Mouse (Mus musculus): ENCODE results near the gene Scel.
A peak's percentile ranks its signal among the peaks of the same experiment; 100 is the strongest.

Scel gene

DNA sequence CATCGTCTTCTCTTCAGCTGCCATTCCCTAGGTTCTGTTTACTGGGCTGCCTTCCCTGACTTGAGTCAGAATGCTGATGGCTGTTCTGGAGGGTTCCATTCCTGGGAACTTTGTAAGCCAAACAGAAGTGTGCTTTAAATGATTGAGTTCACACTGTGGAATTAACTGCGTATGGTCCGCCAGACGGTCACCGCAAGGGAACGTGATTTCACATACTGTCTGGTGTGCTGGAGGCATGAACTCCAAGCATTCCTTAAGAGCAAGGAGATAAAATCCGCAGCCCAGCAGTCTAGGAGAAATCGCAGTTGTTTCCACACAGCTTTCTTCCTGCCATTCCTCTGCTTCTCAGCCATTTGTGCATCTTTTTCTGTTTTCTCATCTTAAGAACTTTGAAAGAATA lies 2.3 kb downstream of the Scel start:
- DNase-seq, result no peak

DNA sequence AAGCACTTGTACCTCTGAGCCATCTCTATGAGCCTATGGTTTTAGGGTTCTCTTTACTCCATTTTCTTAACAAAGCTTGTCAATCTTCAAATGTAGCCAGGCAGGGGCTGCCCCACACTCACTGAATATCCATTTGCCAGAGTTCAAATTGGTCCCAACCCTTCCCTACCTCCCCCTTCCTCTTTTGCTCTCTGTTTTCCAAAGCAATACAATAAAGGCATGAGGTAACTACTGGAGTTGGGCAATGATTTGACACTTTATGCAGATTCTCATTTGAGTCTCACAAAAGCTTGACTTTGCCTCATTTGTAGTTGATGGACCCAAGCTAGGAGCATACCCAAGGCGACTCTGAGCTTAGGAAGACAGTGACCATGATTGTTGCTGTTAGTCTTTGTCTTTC lies 13.1 kb downstream of the Scel start:
- DNase-seq, result no peak

DNA sequence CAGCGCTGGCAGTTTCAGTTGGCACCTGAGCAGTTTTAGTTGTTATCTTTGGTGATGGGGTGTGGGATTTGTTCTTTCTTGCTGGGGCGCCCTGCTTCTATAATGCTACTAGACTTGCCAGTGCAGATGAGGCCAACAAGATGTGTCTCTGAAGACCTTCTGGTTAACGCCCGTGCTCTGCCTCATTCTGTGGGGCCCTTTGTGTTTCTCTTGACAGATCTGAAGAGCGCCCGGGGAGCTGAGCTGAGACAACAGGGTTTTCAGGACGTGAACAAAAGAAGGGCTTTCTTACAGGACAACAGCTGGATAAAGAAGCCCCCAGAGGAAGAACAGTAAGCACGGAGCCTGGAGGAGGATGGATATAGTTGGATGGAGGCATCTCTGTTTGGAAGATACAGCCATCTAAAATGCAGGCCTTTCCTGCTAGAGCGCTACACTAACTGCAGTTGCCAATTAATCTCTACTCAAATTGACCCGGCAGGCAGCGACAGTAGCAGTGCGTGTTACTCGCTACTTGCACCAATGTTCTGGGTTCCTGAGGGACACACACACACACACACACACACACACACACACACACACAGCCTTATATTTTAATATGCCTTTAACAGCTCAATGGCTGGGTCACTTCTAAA lies 16.7 kb downstream of the Scel start:
- no peak for DNase-seq

DNA sequence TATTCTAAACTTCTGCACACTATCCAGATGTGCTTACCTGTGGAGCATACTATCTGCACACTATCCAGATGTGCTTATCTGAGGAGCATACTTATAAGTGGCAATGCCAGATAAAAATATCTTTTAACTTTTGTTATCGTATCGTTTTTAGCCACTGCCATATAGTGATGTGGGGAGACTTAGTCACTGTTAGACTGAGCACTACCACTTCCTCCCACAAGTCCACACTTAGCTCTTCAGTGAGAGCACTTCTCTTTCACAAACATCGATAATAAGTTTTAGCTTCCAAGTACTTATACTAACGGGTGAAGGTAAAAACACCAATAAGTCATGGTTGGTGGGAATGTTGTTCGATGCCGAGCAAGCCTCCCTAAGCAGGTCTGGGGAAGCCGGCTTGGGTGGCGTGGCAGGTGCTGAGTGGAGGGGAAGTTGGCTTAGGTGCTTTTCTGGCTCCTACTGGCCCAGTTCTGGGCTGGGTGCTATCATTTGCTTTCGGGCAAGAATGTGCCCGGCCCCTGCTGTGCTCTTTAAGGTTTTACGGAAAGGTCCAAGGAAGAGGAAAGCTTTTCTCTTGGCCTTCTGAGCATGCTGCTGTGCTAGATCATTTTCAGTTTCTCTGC lies 18.7 kb downstream of the Scel start:
- no peak for DNase-seq

DNA sequence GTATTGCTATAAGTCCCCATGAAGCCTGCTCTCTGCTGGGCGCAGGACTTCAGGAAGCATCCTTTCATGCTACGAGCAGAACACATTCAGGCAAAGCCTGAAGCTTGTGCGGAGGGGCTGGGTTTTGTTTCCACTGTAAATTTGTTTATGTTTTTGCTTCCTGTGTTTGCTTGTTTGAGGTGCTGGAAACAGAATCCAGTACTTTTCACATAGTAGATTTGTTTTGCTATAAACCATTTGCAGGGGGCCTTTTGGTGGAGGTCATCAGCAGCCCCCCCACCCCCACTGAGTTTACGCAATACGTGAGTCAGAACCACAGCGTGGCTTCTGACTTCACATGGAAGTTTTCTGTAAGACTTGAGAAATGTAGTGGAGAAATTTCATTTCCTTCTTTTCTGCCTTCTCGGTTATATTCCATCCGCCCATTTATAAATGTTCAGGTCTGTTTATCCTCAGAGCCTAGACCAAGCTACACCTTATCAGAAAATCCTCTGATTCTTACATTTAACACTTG lies 22.4 kb downstream of the Scel start:
- DNase-seq, result no peak

DNA sequence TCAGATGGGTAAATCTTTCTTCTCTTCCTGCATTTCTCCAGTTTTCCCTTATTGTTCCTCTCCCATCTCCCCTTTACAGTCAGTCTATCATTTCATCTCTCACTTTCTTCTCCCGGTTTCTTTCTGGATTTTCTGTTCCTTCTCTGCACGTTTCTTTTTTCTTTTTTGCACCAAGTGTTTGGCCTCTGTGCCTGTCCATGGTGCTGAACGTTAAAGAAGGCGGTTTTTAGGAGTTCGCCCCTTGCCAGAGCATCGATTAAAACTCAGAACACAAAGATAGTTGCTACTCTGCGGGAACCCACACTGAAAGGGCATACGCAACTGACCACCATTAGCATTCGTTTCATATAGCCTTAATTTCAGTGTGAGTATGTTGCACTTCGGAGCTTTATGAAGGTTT lies 23.2 kb downstream of the Scel start:
- DNase-seq, result no peak

DNA sequence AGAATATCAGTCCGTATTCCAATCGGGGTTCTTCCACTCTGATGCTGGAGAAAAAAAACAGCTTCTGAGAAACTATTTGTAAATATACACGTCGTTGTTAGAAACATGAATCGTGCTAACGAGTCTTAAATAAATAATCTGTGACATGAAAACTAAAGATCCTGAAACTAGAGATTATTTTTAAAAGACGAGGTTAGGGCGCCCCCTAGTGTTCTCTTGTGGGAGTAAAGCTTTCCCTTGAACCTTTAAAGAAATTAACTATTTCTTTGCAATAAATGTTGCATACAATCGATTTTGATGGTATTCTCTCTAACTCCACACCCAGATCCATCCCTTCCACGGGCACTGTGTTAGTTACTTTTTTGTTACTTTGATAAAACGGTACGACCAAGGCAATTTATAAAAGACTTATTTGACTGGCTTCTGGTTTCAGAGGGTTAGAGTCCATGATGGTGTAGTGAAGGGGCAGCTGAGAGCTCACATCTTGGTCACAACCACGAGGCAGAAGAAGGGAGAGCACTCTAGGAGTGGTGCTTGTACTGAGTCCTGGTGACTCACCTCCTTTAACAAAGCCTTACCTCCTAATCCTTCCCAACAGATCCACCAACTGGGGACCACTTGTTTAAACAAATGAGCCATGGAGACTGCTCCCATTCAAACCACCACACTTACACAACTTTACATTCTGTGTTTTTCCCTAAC lies 24.4 kb downstream of the Scel start:
- DNase-seq, result no peak

DNA sequence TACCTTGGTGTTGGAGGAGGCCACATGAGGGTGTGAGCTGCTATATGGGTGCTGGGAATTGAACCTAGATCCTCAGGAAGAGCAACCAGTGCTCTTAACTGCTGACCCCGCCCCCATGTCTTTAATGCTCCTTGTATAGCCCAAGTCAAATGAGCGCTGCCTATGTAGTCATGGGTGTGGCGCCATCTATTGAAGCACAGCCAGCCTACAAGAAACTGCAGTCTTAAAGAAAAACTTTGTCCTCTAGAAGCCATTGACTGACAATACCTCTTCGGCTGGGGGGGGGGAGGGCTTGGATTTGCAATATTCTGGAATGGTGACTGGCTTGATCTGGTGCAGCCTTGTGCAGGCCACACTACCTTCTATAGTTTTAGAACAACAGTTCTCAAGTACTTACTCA lies 26.7 kb downstream of the Scel start:
- DNase-seq, result no peak

DNA sequence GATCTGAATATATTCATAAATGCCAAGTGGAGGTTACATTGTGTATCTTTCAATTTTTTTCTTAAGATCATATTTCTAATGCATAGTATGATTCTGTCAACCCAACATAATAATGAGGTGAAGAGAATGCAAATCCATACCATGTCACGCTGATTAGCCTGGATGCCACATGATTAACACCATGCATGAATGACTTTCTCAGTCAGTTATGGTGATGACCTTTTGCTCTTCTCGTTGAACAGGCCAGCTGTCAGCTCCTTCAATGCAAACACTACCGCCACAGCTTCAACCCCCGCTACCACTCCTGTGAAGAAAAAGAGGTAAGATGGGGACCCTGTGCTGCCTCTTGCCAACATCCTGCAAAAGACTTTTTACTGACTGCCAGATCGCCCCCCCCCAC lies 28.5 kb downstream of the Scel start:
- no peak for DNase-seq

DNA sequence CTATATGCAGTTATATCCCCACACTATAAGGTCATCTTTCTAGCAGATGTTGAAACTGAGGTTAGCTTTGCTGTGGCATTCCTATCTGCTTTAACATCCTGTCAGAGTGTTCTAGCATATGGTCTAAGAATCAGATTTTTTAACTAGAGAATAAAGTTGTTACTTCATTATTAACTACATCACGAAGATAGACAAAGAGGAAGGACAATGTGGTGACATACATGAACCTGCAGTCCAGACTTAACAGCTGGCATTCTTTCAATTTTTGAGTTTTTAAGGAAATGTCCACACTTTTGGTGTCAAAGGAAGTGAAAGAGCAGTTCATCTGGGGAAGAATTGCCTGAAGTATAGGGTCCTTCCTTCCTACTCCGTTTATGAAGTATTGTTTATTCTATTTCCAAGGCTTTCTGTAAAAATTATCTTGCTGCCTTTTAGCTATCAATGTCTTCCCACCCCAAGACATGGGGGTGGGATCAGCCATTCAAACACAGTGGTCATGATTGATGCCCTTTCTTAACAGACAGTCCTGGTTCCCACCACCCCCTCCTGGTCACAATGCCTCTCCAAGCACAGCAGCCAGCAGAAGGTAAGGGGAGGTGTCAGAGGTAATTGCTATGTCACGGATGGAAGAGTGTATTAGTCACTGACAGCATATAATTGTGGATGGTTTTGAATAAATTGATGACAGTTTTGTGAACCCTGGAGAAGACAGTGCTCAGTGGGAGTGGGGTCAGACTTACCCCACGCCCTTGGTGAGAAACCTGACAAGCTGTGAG lies 30.4 kb downstream of the Scel start:
- no peak for DNase-seq

DNA sequence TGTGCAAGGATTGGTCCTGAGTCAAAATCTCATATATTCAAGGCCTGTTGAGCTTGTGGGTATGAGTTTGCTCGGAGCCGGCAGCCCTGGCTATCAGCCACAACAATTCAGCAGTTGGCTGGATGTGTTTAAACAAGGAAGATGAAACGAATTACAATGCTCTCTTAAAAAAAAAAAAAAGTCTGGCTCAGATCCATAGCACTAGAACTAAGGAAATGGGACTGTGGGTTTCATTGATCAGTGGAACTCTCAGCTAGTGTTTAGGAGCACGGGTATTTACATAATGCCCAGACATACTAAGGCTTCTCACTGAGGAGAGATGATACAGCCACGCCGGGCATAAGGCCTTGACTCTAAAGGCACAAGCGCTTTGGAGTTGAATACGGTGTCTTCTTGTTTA lies 32.6 kb downstream of the Scel start:
- DNase-seq, result no peak

DNA sequence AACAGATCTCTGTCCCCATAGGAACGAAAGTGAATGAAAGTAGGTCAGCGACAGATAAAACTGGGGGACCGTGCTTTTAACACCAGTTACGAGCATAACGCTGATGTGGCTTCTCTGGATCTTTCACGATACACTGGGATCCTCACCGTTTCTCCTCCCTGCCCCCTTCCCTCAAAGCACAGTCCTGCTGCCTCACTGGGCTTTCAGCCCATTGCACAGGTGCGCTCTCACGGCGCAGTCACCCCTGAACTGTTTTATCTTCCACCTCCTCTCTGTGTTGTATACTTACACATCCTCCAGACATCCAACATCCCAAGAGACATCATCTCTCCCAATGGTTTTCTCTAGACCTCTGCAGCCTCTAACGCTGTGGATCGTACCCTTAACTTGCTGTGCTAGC lies 33.1 kb downstream of the Scel start:
- no peak for DNase-seq

DNA sequence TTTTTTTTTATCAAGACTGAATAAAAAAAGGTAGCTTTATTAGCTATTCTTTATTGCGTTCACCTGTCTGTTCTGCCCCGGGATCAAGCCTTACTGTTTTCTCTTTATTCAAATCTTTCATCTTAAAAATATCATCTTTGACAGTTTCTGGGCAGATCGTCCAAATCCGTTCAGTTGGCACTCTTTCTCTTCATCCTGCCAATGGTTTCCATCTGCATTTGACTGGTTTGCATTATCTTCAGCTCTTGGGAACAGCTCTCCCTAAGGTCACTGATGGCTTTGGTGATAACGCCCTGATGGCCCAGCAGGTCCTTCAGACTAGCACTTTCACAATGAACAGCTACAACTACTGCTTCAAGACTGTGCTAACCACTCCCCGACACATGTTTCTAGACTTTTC lies 35.1 kb downstream of the Scel start:
- no peak for DNase-seq

DNA sequence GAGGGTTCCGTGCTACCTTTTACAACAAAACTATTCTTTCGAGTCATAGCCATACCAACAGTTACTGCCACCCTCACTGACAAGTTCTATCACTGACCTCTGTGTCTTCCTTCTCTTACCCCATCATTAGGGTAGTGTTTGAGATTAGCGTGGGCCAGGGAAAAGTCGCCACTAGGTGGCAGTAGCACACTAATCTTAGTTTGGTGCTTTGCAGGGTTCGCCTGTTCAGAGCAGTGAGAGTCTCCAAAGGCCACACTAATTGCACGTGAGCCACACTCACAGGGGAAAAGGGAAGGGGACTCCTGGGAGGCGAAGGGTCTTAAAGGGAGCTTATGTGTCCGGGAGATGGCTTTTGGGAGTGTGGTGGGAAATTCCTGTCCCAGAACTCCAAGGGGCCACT lies 37.3 kb downstream of the Scel start:
- peak; percentile 77 for DNase-seq

DNA sequence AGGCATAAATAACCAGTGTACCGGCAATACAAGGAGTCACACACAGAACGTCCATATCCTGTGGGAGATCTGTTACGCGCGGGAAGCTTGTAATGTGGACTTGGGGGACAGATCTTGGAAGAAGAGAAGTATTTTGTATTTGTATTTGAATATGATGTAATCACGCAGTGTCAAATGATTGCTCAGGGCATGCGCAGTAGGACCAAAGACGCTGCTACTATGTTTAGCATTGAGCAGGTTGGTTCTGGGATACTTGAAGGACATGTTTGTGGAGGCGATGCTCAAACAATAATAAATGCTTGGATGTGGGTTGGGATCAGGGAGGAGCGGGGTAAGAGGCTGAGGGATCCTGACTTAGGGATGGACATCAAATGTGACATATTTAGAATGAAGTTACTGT lies 37.8 kb downstream of the Scel start:
- DNase-seq, result no peak

DNA sequence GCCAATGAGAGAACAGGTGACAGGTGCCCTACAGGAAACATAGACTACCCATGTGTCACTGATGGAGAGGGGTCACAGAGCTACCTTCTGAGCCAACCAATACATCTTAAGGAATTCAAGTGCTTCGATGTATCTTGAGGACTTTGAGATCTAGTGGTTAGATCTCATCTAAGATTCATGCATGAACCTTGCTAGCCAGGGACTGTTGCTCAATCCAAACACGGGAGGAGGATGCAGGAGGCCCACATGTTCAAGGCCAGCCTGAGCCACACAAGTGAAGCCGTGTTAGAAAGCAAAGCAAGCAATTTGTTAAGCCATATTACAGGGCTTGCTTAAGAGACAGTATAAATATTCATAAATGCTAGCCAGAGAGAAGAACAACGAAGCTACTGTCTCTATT lies 38.8 kb downstream of the Scel start:
- DNase-seq, result no peak

DNA sequence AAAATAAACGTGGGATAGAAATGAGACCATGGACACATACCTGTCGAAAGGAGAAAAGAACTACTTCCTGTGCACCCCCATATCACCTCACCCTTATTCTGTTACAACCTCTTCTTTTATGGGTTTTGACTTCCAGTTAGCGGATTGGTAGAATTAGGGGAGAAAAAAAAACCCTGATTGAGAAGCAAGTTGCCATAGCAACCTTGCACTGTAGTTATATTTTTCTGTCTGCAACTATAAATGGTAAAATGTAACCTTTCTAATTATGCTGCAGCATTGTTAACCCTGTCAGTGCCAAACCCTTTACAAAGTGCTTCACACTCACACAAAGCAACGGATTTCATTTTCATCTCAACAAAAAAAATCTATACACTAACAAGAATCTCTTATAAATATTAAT lies 39.2 kb downstream of the Scel start:
- no peak for DNase-seq

DNA sequence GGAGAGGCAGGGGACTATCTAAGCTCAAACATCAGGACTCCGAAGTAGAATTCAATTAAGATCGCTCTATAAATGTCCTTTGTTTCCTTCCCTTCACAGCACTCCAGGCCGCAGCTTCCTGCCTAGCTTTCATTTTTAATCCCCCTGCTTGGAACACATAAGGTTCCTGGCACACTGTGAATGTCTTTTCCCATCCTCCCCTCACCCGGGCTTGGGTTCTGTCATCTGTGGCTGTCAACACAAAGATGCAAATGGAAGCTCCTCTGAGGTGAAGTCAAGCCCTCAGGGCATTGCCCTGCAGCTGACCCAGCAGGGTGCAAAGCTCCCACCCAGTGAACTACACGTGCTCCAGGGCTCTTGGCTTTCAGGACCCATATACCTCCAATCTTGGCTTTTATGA lies 43.5 kb downstream of the Scel start:
- DNase-seq, result no peak

DNA sequence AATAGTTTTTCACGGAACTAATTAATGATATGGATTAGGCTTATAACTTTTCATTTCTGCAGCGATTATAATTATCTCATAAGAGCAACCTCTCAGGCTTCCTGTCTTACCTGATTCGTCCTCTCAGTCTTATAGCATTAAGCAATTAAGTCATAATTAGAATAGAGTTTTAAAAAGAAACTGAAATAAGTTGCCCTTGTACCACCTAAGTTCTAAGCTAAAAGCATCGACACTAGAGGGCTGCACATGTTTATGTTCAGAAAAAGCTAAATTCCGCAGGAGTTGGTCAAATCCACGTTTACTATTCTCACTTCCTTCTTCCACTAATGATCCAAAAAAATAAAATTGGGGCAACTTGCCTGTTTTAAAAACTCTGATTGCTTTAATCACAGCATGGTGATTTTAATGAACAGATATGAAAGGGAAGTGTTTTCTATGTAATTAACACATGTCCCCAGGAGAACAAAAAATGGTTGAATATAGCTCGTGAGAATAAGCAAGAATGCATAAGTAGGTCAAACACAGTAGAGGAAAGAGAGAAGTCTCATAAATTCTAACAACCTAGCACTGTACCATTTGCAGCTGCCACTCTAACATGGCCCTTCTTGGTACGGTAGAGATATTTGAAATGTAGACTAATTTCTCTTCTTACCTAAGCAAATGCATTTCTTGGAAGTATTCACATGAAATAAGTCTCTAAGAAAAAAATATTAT lies 48.4 kb downstream of the Scel start:
- no peak for DNase-seq

DNA sequence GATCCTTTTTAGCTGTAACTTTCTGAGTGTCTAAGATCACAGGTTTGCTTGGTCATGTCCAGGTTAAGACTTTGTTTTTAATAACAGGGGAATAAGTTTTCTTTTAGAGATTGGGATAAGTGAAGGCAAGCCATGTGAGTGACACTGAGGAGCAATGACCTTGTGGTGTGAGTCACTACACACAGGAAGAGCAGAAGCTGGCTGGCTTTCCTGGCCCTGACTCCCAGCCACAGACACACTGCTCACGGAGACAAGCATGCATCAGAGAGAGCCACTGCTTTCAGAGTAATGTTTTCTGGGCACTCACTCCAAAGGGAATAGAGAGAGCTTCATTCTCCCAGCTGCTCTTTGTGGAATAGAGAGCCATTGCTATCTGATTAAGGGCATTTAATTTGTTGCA lies 54.8 kb downstream of the Scel start:
- no peak for DNase-seq

DNA sequence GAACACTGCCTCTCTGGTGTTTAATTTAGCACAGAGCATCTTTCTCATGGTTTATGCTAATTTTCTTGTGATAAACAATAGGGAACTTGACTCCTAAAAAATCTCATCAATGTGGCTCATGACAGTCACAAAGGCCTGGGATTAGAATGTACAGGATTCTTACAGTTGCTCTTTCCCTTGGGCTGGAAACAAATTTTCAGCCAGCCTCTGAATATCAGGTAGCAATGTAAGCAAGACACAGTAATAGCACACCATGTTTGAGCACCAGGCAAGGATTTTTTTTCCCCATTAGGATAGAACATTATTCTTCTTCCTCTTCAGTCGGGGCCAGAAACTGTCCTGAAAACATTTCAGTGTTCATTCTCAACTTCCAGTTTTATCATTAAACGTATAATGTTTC lies 55.3 kb downstream of the Scel start:
- DNase-seq, result no peak

DNA sequence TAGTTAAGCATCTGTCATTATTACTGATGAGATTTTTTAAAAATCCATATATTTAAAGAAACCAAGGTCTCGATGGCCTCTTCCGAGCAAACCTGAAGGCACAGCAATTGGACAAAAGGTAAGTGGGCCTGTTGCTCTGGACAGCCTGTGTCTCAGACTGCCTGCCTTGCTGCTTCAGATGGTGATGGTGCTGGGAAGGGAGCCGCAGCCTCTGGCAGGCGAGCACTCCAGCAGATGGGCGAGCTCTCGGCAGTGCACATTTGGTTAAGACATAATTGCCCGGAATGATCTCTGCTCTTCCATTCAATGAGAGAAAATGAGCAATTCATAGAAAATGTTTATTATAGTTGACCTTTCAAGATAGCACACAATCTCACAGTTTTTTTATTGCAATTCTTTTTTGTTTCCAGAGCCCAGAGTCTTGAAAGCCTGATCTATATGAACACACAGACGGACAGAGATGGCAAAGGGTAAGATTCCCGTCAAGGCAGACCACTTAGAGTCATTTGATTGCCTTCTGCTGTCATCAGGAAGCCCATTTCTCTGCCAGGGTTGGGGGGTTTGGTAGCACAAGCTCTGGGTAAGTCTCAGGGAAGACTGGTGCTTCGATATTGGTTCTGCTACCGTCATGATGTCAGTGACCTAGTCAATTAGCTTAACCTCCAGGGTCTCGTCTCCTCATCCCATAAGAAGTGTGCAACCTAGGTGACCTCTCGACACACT lies 58.6 kb downstream of the Scel start:
- peak; percentile 36 for DNase-seq

Measured in right cerebral cortex, postnatal 25 days (tissue).